Mouse (Mus musculus) c-Kit-positive CD71-positive TER-119-negative erythroid progenitor cells, embryonic 14.5 days (primary cell): ENCODE measurements around the gene Gm20388.

Source experiments
- DNase-seq: peaks from one replicate; pipeline ENCODE4 v3.0.0-alpha.2; 2013; ENCODE audit warnings: low read depth

The Gm20388 gene

GRCm38 (mm10) chr8:122149045-122149444 is 2238.4 kb downstream of the Gm20388 start:
- no peak for DNase-seq

GRCm38 (mm10) chr8:122149606-122150005 is 2239.0 kb downstream of the Gm20388 start:
- DNase-seq = no peak

DNA sequence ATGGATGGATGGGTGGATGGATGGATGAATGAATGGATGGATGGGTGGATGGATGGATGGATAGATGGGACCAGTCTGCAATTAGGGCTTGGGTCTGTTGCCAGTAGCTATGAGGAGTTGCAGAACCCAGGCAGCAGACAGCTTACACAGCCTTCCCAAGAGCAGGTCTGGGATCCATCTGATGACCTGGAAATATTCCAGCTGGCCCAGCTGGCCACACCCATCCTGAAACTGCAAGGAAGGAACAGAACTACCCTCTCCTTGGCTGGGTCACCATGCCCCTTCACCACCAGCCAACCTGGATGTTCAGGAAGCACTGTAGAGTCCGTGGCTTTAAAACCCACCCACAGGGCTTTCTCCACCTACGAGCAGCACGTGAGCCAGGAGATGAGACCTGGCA is 2240.9 kb downstream of the Gm20388 start:
- no peak for DNase-seq

DNA sequence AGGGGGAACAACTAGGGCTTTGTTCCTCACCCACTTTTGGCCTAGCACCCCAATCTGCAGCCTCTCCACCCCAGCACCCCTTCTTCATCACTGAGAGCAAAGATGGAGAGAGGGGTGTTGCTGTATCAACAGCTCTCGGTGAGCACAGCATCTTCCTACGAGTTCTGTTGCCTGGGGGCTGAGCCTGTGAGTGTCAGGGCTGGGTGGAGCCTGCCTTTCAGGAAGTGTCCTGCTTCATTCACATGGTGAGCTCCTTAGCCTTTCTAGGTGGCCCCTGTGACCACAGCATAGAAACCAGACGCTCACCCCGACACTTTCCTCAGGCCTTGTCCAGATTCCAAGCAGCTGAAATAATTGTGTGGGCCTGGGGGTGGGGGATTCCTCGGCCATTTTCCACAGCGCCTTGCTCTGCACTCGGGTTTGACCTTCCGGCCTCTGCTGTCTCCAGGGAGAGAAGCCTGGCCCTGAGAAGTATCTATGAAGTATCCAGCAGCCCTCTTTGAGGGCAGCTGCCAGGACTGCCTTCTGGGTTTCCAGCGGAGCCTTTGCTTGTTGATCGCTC is 2244.5 kb downstream of the Gm20388 start:
- DNase-seq = no peak

DNA sequence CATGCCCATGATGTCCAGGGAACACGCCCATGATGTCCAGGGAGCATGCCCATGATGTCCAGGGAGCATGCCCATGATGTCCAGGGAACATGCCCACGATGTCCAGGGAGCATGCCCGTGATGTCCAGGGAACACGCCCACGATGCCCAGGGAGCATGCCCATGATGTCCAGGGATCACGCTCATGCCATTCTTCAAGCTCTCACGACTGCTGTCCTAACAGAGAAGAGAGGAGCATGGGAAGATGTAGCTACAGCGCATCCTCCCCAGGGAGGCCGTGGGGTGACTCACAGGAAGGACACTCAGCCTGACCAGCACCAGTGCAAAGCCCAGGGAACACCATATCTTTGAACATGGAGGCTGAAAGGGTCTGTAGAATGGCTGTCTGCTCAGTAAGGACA is 2245.3 kb downstream of the Gm20388 start:
- DNase-seq = no peak

DNA sequence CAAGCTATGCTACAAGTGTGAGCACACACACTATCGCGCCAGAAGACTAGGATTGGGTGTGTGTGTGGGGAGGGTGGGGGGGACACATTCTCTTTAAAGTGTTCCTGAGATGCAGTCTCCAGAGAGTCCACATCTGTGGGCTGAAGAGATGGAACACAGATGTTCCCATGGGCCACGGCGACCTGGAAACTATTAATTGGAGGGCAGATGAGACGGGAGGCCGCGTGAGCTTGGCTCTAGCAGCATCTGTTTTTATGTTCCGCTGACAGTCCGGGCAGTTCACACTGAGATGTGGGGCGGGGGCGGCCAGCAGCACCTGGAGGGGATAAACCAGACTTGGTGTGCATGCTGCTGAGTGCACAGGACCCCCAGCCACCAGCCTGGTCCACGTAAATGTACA is 2247.0 kb downstream of the Gm20388 start:
- no peak for DNase-seq

- no peak for DNase-seq
Measured at GRCm38 (mm10) chr8:122160165-122160564, 2249.5 kb downstream of the Gm20388 start.

GRCm38 (mm10) chr8:122162992-122163391 is 2252.4 kb downstream of the Gm20388 start:
- DNase-seq = peak; percentile 30

DNA sequence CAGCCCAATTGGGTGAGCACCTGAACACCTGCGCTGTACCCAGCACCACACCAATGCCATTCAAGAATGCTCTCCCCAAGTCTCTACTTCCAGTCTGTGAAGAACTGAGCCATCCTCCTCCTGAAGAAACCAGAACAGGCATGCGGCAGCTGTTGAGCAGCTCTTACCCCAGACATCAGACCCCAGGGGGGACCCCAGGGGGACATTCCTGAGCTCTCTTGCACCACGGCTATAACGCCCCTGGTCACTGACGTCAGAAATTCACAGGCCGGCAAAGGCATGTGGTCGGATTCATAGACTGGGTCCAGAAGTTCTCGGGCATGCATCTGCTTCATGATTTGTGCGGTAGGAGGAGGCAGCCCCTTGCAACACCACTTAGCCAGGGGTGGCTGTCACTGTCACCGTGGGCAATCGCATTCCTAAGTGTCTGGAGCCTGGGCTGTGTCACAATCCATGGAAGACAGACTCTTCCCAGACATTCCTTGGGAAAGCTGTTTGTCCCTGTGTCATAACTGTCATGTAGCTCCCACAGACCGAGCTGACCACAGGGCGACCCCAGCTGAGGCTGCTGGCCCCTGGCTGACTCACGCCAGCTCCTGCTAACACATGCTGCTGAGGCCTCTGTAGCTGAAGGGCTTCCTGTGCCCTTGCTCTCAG is 2256.7 kb downstream of the Gm20388 start:
- no peak for DNase-seq

DNA sequence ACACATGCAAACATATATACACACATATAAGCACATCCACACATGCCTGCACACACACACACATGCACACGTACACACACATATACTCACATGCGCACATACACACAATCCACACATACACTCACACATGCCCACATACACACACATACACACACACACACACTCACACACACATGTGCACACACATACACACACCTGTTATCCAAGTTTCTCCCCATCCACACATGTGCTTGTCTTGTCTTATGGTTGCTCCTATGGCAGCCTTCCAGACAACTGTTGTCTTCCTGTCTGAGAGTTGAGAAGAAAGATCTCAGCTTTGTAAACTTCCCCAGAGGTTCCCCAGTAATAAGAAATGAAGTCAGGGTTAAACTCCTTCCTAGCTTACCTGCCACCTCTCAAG is 2258.8 kb downstream of the Gm20388 start:
- no peak for DNase-seq

DNA sequence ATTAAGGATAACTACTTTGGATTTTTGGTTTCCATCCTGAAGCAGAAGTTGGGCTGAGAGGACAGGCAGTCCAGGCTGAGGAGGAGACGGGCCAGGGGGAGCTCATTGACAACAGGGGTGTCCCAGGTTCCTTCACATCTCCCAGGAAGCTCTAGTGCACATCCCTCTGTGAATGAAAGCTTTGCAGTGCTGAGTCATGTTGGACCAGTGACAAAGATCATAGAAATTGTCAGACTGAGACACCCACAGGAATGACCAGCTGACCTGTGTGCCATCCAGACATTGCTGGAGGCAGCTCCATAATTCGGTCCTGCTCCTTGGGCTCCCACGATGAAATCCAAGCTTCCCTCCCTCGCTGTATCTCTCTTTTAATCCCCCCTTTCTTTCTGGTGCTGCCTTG is 2261.2 kb downstream of the Gm20388 start:
- DNase-seq = no peak

GRCm38 (mm10) chr8:122174133-122174930 is 2263.7 kb downstream of the Gm20388 start:
- DNase-seq = no peak

DNA sequence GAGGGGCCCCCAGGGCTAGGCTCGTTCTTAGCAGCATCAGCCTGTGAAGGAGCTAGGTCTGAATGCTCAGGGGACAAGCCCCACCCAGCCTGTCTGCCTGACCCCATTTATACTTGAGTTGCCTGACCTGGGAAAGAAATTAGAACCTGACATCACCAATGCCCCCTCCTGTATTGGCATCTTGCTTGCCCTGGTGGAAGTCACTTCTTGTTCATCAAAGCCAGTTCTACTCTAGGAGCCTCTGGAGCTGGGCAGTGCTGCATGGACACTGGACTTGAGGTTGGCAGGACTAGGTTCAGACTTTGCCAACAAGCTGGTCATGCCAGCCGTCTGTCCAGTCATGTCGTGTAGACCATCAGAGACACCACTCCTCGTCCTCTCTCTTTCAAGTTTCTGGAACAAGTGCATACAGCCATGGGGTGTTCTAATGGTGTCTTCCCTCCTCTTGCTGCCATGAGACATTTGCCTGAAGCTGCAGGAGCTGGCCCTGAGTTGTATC is 2267.8 kb downstream of the Gm20388 start:
- DNase-seq = no peak

- no peak for DNase-seq
Measured at GRCm38 (mm10) chr8:122179354-122179753, 2268.7 kb downstream of the Gm20388 start.

GRCm38 (mm10) chr8:122180116-122180515 is 2269.5 kb downstream of the Gm20388 start:
- no peak for DNase-seq

DNA sequence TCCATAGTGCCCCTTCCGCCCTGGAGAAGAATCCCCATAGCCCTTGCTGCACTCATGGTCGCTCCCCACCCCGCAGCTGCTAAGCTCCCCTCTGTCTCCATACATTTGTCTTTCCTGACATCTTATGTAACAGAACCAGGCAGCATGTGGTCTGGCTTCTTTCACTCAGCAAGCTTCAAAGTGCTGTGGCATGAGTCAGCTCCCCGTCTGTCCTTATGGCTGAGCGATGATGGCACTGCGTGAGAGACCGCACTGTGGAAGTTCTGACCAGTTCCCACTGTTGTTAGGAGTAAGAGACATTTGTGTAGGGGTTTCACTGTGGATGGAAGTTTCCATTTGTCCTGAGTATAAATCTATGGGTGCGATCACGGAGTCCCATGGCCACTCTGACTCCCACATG is 2270.8 kb downstream of the Gm20388 start:
- DNase-seq = no peak

DNA sequence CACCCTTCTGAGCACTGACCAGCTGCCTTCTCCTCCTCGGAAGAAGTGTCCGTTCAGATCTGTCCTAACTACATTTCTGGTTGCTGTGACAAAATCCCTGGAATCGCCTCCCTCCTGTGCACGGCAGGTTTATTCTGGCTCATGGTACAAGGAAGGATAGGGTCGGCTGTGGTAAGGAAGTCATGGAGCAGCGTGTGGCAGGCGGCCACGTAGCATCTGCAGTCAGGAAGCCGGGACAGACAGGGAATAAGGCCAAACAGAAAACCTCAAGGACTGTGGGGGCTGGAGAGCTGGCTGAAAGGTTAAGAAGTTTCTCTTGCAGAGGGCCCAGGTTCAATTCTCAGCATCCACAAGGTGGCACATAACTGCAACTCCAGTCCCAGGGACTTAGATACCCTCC is 2271.3 kb downstream of the Gm20388 start:
- DNase-seq = no peak

- DNase-seq = no peak
Measured at GRCm38 (mm10) chr8:122186363-122186974, 2275.8 kb downstream of the Gm20388 start.

DNA sequence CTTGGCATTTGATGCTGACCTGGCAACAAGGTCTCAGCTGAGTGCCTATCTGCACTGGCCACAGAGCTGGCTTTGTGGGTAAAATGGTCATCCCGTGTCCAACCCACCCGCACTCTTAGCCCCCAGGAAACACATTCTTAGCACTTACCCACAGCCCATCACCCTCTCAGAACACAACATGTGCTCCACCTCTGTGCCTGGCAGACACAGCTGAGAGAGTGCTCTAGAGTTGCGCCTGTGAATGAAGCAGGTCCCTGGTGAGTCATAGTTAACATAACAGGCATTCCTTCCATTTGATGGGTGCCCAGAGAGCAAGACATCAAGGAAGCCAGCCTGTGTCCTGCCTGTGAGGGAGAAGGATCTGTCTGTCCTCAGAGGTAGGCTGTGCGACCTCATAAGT is 2276.6 kb downstream of the Gm20388 start:
- DNase-seq = no peak

GRCm38 (mm10) chr8:122190349-122191053 is 2279.9 kb downstream of the Gm20388 start:
- no peak for DNase-seq

DNA sequence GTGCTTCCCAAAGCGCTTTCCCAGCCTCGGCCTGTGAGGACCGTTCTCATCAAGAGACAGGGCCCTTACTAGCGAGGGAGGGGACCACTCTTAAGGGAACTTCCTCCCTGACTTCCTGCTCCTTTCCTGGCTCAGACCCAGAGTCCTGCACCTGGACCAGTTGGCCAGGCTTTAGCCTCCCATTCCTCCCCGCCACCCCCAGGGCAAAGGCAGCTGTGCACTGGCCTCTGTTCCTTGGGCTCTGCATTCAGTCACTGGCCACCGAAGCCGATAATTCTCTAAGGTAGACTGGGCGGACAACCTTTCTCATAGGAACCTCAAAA is 2280.4 kb downstream of the Gm20388 start:
- no peak for DNase-seq

GRCm38 (mm10) chr8:122192771-122193170 is 2282.1 kb downstream of the Gm20388 start:
- DNase-seq = no peak
